Mouse (Mus musculus) limb, embryonic 11.5 days (tissue): ENCODE results near the gene Klrb1b. TPM values are rescaled to one million over a fixed set of nuclear protein-coding genes. Genes with fewer than 3 reads are reported as not detected.
A peak's percentile ranks its signal among the peaks of the same experiment; 100 is the strongest.
"Not testable (repeated sequence)": the region's sequence is repeated elsewhere in the genome, so short reads cannot be mapped to it uniquely, and the experiment has no call there.

Source experiments
- ATAC-seq: fragments of 200-750 bp; cut with Nextera tagmentation; 2 replicates; pipeline ENCODE4 v1.8.0; 2017; ENCODE audit warnings: low read depth; ENCODE audit not compliant: insufficient number of reproducible peaks, low FRiP score, low TSS enrichment
- DNase-seq: peaks from one replicate; pipeline ENCODE4 v3.0.0-alpha.2; 2015; ENCODE audit warnings: low spot score
- H3K27ac ChIP-seq: fragments of 300-500 bp; sonication (generic); replicated peaks from 2 replicates; pipeline ENCODE4 v1.5.1; 2014; ENCODE audit warnings: low read depth, mild to moderate bottlenecking, low read length
- H3K27me3 ChIP-seq: fragments of 300-500 bp; sonication (generic); 2 replicates; pipeline ENCODE4 v1.6.1; 2014; ENCODE audit warnings: mild to moderate bottlenecking, low read length, mixed read lengths; ENCODE audit not compliant: control insufficient read depth, insufficient read depth
- H3K36me3 ChIP-seq: fragments of 300-500 bp; sonication (generic); 2 replicates; pipeline ENCODE4 v1.6.1; 2014; ENCODE audit warnings: mild to moderate bottlenecking, low read length, moderate library complexity, mixed read lengths; ENCODE audit not compliant: control insufficient read depth, insufficient read depth
- H3K4me1 ChIP-seq: fragments of 300-500 bp; sonication (generic); 2 replicates; pipeline ENCODE4 v1.6.1; 2014; ENCODE audit warnings: low read length, mixed read lengths; ENCODE audit not compliant: control insufficient read depth, insufficient read depth
- H3K4me2 ChIP-seq: fragments of 300-500 bp; sonication (generic); 2 replicates; pipeline ENCODE4 v1.6.1; 2014; ENCODE audit warnings: low read depth, mild to moderate bottlenecking, moderate library complexity; ENCODE audit not compliant: severe bottlenecking
- H3K4me3 ChIP-seq: fragments of 300-500 bp; sonication (generic); 2 replicates; pipeline ENCODE4 v1.5.1; 2014; ENCODE audit warnings: low read depth, low read length
- H3K9ac ChIP-seq: fragments of 300-500 bp; sonication (generic); 2 replicates; pipeline ENCODE4 v1.6.1; 2014; ENCODE audit warnings: mild to moderate bottlenecking, low read length
- H3K9me3 ChIP-seq: fragments of 300-500 bp; sonication (generic); 2 replicates; pipeline ENCODE4 v1.6.1; 2016; ENCODE audit warnings: low read length; ENCODE audit not compliant: control insufficient read depth
- WGBS: fragments of 180-500 bp; shearing (Covaris S2); extraction: QIAGEN DNeasy Blood & Tissue Kit; methylation state at CpG from one replicate; pipeline ENCODE4 v1.1.7; 2014; 5-methylcytosine and 5-hydroxymethylcytosine counted together
- polyA plus RNA-seq: library from polyadenylated mRNA; unstranded; fragments of >200 nt; fragmentation: Nextera tagmentation; extraction: Ambion mirVana; gene quantifications from 2 replicates; pipeline ENCODE4 v1.2.1, GENCODE M21; 2014

Gene Klrb1b
- polyA plus RNA-seq, 1 experiment from 2014 or later: not detected

GRCm38 (mm10) chr6:128799144-128799895 is 26.8 kb downstream of the Klrb1b start:
- Histone ChIP-seq H3K4me3 (peak overlapping the region; percentile 55), H3K9ac (peak overlapping the region; percentile 53), H3K4me2 (peak overlapping the region; percentile 36)
- ATAC-seq: peak; percentile 75
- not testable (repeated sequence) for H3K9me3 ChIP-seq, H3K27ac ChIP-seq, H3K4me1 ChIP-seq, H3K27me3 ChIP-seq, H3K36me3 ChIP-seq
- peak; percentile 98 for DNase-seq
- under 1% methylated on average over 49 of the region's 49 CpGs for WGBS

GRCm38 (mm10) chr6:128798772-128799143 is 27.4 kb downstream of the Klrb1b start:
- H3K36me3 ChIP-seq, H3K27me3 ChIP-seq, H3K9me3 ChIP-seq, H3K4me1 ChIP-seq, H3K27ac ChIP-seq: not testable (repeated sequence)
- H3K9ac ChIP-seq: peak overlapping the region; percentile 53
- H3K4me2 ChIP-seq: peak overlapping the region; percentile 48; the same call in 1 of the 2 replicates
- ATAC-seq (peak; percentile 41; the same call in 1 of the 2 replicates), DNase-seq (peak; percentile 95)
- peak overlapping the region; percentile 55 for H3K4me3 ChIP-seq
- WGBS: 0% methylated on average over 20 of the region's 20 CpGs

GRCm38 (mm10) chr6:128797936-128798771 is 28.0 kb downstream of the Klrb1b start:
- Histone ChIP-seq H3K27ac (no peak overlapping the region), H3K27me3 (no peaks in the 10 kb centered on the region), H3K9ac (no peak overlapping the region), H3K9me3 (no peaks in the 10 kb centered on the region), H3K36me3 (no peaks in the 10 kb centered on the region), H3K4me1 (no peaks in the 10 kb centered on the region), H3K4me2 (peak overlapping the region; percentile 48), H3K4me3 (peak overlapping the region; percentile 55)
- DNase-seq: peak; percentile 44
- WGBS: 13% methylated on average over 15 of the region's 15 CpGs
- no peak for ATAC-seq

GRCm38 (mm10) chr6:128797185-128797905 is 28.8 kb downstream of the Klrb1b start:
- ATAC-seq: no peak
- 78% methylated on average over 12 of the region's 12 CpGs for WGBS
- H3K9ac ChIP-seq: no peak overlapping the region

GRCm38 (mm10) chr6:128796321-128796955 is 29.7 kb downstream of the Klrb1b start:
- H3K27me3 ChIP-seq: no peaks in the 10 kb centered on the region
- WGBS: 73% methylated on average over 8 of the region's 8 CpGs
- DNase-seq (no peak), ATAC-seq (no peak)
- H3K9ac ChIP-seq: no peak overlapping the region
- no peak overlapping the region for H3K4me3 ChIP-seq
- H3K4me2 ChIP-seq: no peak overlapping the region
- H3K27ac ChIP-seq: no peak overlapping the region
- H3K4me1 ChIP-seq: no peaks in the 10 kb centered on the region
- H3K36me3 ChIP-seq: no peaks in the 10 kb centered on the region
- H3K9me3 ChIP-seq: no peaks in the 10 kb centered on the region

More at GRCm38 (mm10) chr6:128797185-128797905, 28.8 kb downstream of the Klrb1b start:
- H3K4me1 ChIP-seq: no peaks in the 10 kb centered on the region
- no peak for DNase-seq
- H3K9me3 ChIP-seq: no peaks in the 10 kb centered on the region
- H3K4me2 ChIP-seq: no peak overlapping the region; the same call in 1 of the 2 replicates
- no peaks in the 10 kb centered on the region for H3K36me3 ChIP-seq
- H3K27ac ChIP-seq: no peak overlapping the region
- H3K27me3 ChIP-seq: no peaks in the 10 kb centered on the region
- H3K4me3 ChIP-seq: no peak overlapping the region

- WGBS: 49% methylated on average over 6 of the region's 6 CpGs
- H3K36me3 ChIP-seq: no peaks in the 10 kb centered on the region
- no peak overlapping the region for H3K4me2 ChIP-seq
- H3K4me3 ChIP-seq: no peak overlapping the region
- no peaks in the 10 kb centered on the region for H3K9me3 ChIP-seq
- H3K4me1 ChIP-seq: no peaks in the 10 kb centered on the region
- H3K27ac ChIP-seq: no peak overlapping the region
- no peak overlapping the region for H3K9ac ChIP-seq
- no peak for ATAC-seq
- no peaks in the 10 kb centered on the region for H3K27me3 ChIP-seq
- no peak for DNase-seq
Observed at GRCm38 (mm10) chr6:128793734-128794133, 32.4 kb downstream of the Klrb1b start.

GRCm38 (mm10) chr6:128790491-128790994 is 35.6 kb downstream of the Klrb1b start:
- ATAC-seq, H3K27me3 ChIP-seq, H3K9ac ChIP-seq, H3K4me2 ChIP-seq, H3K27ac ChIP-seq, H3K4me3 ChIP-seq, H3K4me1 ChIP-seq, DNase-seq, H3K36me3 ChIP-seq, H3K9me3 ChIP-seq: not testable (repeated sequence)
- 73% methylated on average over 4 of the region's 4 CpGs for WGBS

- no peak within 1 kb of the TSS for H3K9ac ChIP-seq
- H3K9me3 ChIP-seq: no peaks in the 10 kb centered on the region
- ATAC-seq (no peak), DNase-seq (no peak)
- 85% methylated on average over 2 of the region's 2 CpGs for WGBS
- H3K27ac ChIP-seq: no peak within 1 kb of the TSS
- no peaks in the 10 kb centered on the region for H3K4me1 ChIP-seq
- no peak within 1 kb of the TSS for H3K4me3 ChIP-seq
- no peak within 1 kb of the TSS for H3K4me2 ChIP-seq
- H3K27me3 ChIP-seq: no peaks in the 10 kb centered on the region
- H3K36me3 ChIP-seq: no peaks in the 10 kb centered on the region
Observed at GRCm38 (mm10) chr6:128789115-128789514, 37.0 kb downstream of the Klrb1b start, which contains the start of gene Klrb1c. Gene Klrb1c (minus strand): TSS chr6:128789215.
